ENCODE assay signal across 7 mouse cellular contexts in genomic region chr11:102445891-102446361, GRCm38 (mm10). TPM values are rescaled to one million over a fixed set of nuclear protein-coding genes. Genes with fewer than 3 reads are reported as not detected.
DNase-seq lines count a peak whose midpoint lies in the region; ATAC-seq lines count a peak whose summit lies in the region.

No protein-coding gene starts in this region.

- peak overlapping the region; percentile 99 for H3K9ac ChIP-seq in embryonic facial prominence, embryonic 12.5 days
- H3K9ac ChIP-seq in liver, embryonic 13.5 days = no peak overlapping the region

- ATAC-seq in megakaryocyte, adult 5-6 weeks (ENCODE audit: poor library complexity, severe bottlenecking) = no peak
- ATAC-seq in embryonic facial prominence, embryonic 12.5 days (ENCODE audit: insufficient number of reproducible peaks, insufficient read depth, low FRiP score, low TSS enrichment) = no peak
- no peak for ATAC-seq in liver, embryonic 13.5 days (ENCODE audit: low read depth)

- 6% methylated on average over 7 of the region's 7 CpGs for WGBS in embryonic facial prominence, embryonic 12.5 days
- 31% methylated on average over 7 of the region's 7 CpGs for WGBS in liver, embryonic 13.5 days (ENCODE audit: insufficient replicate concordance)

- peaks cover 67% of the 10 kb centered on the region for H3K27me3 ChIP-seq in megakaryocyte, embryonic 14.5 days (replicated peaks)
- peaks cover 8% of the 10 kb centered on the region for H3K27me3 ChIP-seq in embryonic facial prominence, embryonic 12.5 days
- peaks cover 81% of the 10 kb centered on the region for H3K27me3 ChIP-seq in liver, embryonic 13.5 days

- H3K9me3 ChIP-seq in megakaryocyte, embryonic 14.5 days = no peaks in the 10 kb centered on the region
- no peaks in the 10 kb centered on the region for H3K9me3 ChIP-seq in embryonic facial prominence, embryonic 12.5 days
- H3K9me3 ChIP-seq in liver, embryonic 13.5 days (replicated peaks) = no peaks in the 10 kb centered on the region

- peak; percentile 80 for DNase-seq in heart, postnatal 4 days
- DNase-seq in liver, embryonic 13.5 days = no peak
- no peak for DNase-seq in adipocyte (ENCODE audit: low spot score)
- no peak for DNase-seq in layer of hippocampus, adult 8-10 months (ENCODE audit: low spot score in 2 of 2)

- peak overlapping the region; percentile 95 for H3K4me3 ChIP-seq in megakaryocyte, embryonic 14.5 days (replicated peaks)
- peak overlapping the region; percentile 79 for H3K4me3 ChIP-seq in embryonic facial prominence, embryonic 12.5 days
- peak overlapping the region; percentile 65; the same call in 1 of the 2 replicates for H3K4me3 ChIP-seq in liver, embryonic 13.5 days (replicated peaks)

- H3K4me1 ChIP-seq in megakaryocyte, embryonic 14.5 days = peaks cover 46% of the 10 kb centered on the region
- peaks cover 35% of the 10 kb centered on the region for H3K4me1 ChIP-seq in embryonic facial prominence, embryonic 12.5 days
- H3K4me1 ChIP-seq in liver, embryonic 13.5 days (replicated peaks) = peaks cover 29% of the 10 kb centered on the region

- no peaks in the 10 kb centered on the region for H3K36me3 ChIP-seq in megakaryocyte, embryonic 14.5 days (replicated peaks; ENCODE audit: low read length)
- peaks cover 26% of the 10 kb centered on the region for H3K36me3 ChIP-seq in embryonic facial prominence, embryonic 12.5 days
- no peaks in the 10 kb centered on the region for H3K36me3 ChIP-seq in liver, embryonic 13.5 days

- H3K27ac ChIP-seq in embryonic facial prominence, embryonic 12.5 days = peak overlapping the region; percentile 97
- peak overlapping the region; percentile 53; the same call in 1 of the 2 replicates for H3K27ac ChIP-seq in liver, embryonic 13.5 days

- peak overlapping the region; percentile 91 for H3K4me2 ChIP-seq in embryonic facial prominence, embryonic 12.5 days (replicated peaks)
- peak overlapping the region; percentile 85 for H3K4me2 ChIP-seq in liver, embryonic 13.5 days

RNA-seq across cellular contexts. Expression of gene Fam171a2, which starts 1.6 kb away (rescaled TPM):
- 1.7 and 1.8 TPM in 2 replicates for polyA plus RNA-seq in megakaryocyte, embryonic 14.5 days (2012; ENCODE audit: insufficient read depth, low replicate concordance)
- total RNA-seq in megakaryocyte, adult 5-6 weeks (2015) = 0.09 TPM in 1 of 2 replicates, not detected in the other
- not detected in 2 replicates for total RNA-seq in megakaryocyte, adult 5-6 weeks (2017)
- 13.5 and 15.3 TPM in 2 replicates for polyA plus RNA-seq in embryonic facial prominence, embryonic 12.5 days (2016; fragmentation: Nextera tagmentation; extraction: Ambion mirVana)
- total RNA-seq in heart, postnatal 4 days (2021) = 10 to 100 TPM; 30.2 to 30.5 TPM
- 0.25 and 0.41 TPM in 2 replicates for polyA plus RNA-seq in liver, embryonic 13.5 days (2015; fragmentation: Nextera tagmentation; extraction: Ambion mirVana)
- total RNA-seq in layer of hippocampus, adult 8-10 months (2022) = 10 to 100 TPM; 77.6 to 94.7 (median 85.7) TPM

RNA-seq across cellular contexts. Expression of gene Grn, which starts 15.8 kb away (rescaled TPM):
- polyA plus RNA-seq in megakaryocyte, embryonic 14.5 days (2012; ENCODE audit: insufficient read depth, low replicate concordance) = 44.1 and 152 TPM in 2 replicates
- total RNA-seq in megakaryocyte, adult 5-6 weeks (2015) = 509 and 566 TPM in 2 replicates
- 201 and 225 TPM in 2 replicates for total RNA-seq in megakaryocyte, adult 5-6 weeks (2017)
- polyA plus RNA-seq in embryonic facial prominence, embryonic 12.5 days (2016; fragmentation: Nextera tagmentation; extraction: Ambion mirVana) = 116 and 126 TPM in 2 replicates
- total RNA-seq in heart, postnatal 4 days (2021) = 100 to 1,000 TPM; 141 to 144 TPM
- polyA plus RNA-seq in liver, embryonic 13.5 days (2015; fragmentation: Nextera tagmentation; extraction: Ambion mirVana) = 59.5 and 63.3 TPM in 2 replicates
- 100 to 1,000 TPM in 2 of 4 experiments, 10 to 100 TPM in 2; 61.9 to 191 (median 114) TPM for total RNA-seq in layer of hippocampus, adult 8-10 months (2022)

RNA-seq across cellular contexts. Expression of gene Itga2b, which starts 24.0 kb away (rescaled TPM):
- 3,342 and 4,614 TPM in 2 replicates for polyA plus RNA-seq in megakaryocyte, embryonic 14.5 days (2012; ENCODE audit: insufficient read depth, low replicate concordance)
- 13.2 and 16.0 TPM in 2 replicates for total RNA-seq in megakaryocyte, adult 5-6 weeks (2015)
- 13.2 and 17.9 TPM in 2 replicates for total RNA-seq in megakaryocyte, adult 5-6 weeks (2017)
- 6.8 and 8.3 TPM in 2 replicates for polyA plus RNA-seq in embryonic facial prominence, embryonic 12.5 days (2016; fragmentation: Nextera tagmentation; extraction: Ambion mirVana)
- total RNA-seq in heart, postnatal 4 days (2021) = 1 to 10 TPM; 4.2 to 5.4 TPM
- 41.8 and 45.1 TPM in 2 replicates for polyA plus RNA-seq in liver, embryonic 13.5 days (2015; fragmentation: Nextera tagmentation; extraction: Ambion mirVana)
- total RNA-seq in layer of hippocampus, adult 8-10 months (2022) = 1 to 10 TPM; 1.1 to 3.2 (median 2.7) TPM

RNA-seq across cellular contexts. Expression of gene Slc25a39, which starts 38.2 kb away (rescaled TPM):
- 164 and 165 TPM in 2 replicates for polyA plus RNA-seq in megakaryocyte, embryonic 14.5 days (2012; ENCODE audit: insufficient read depth, low replicate concordance)
- total RNA-seq in megakaryocyte, adult 5-6 weeks (2015) = 41.5 and 47.5 TPM in 2 replicates
- total RNA-seq in megakaryocyte, adult 5-6 weeks (2017) = 20.5 and 22.8 TPM in 2 replicates
- 188 and 189 TPM in 2 replicates for polyA plus RNA-seq in embryonic facial prominence, embryonic 12.5 days (2016; fragmentation: Nextera tagmentation; extraction: Ambion mirVana)
- total RNA-seq in heart, postnatal 4 days (2021) = 100 to 1,000 TPM; 161 to 165 TPM
- 388 and 390 TPM in 2 replicates for polyA plus RNA-seq in liver, embryonic 13.5 days (2015; fragmentation: Nextera tagmentation; extraction: Ambion mirVana)
- total RNA-seq in layer of hippocampus, adult 8-10 months (2022) = 10 to 100 TPM; 62.0 to 72.4 (median 64.6) TPM

RNA-seq across cellular contexts. Expression of gene Rundc3a, which starts 52.7 kb away (rescaled TPM):
- polyA plus RNA-seq in megakaryocyte, embryonic 14.5 days (2012; ENCODE audit: insufficient read depth, low replicate concordance) = 3.8 and 6.6 TPM in 2 replicates
- total RNA-seq in megakaryocyte, adult 5-6 weeks (2015) = not detected in 2 replicates
- not detected in 2 replicates for total RNA-seq in megakaryocyte, adult 5-6 weeks (2017)
- polyA plus RNA-seq in embryonic facial prominence, embryonic 12.5 days (2016; fragmentation: Nextera tagmentation; extraction: Ambion mirVana) = 15.9 and 20.4 TPM in 2 replicates
- total RNA-seq in heart, postnatal 4 days (2021) = 1 to 10 TPM in 1 of 2 experiments, under 1 TPM in 1; 0.50 to 1.9 TPM
- 1.5 and 1.7 TPM in 2 replicates for polyA plus RNA-seq in liver, embryonic 13.5 days (2015; fragmentation: Nextera tagmentation; extraction: Ambion mirVana)
- 100 to 1,000 TPM; 420 to 453 (median 428) TPM for total RNA-seq in layer of hippocampus, adult 8-10 months (2022)

Comparison
In these comparisons a context has a peak if more than half of its experiments do, and no peak if none do; other contexts are left out.
1. RNA of gene Fam171a2, which starts 1.6 kb away (total RNA-seq): 77.6 to 94.7 TPM in layer of hippocampus, adult 8-10 months and 30.2 to 30.5 TPM in heart, postnatal 4 days; 0.09 TPM in megakaryocyte, adult 5-6 weeks; every median in the first group is over 10 times any median in the second.
2. Peak in every context shown above with its lines, with median percentiles within 50 percentile points of each other: H3K4me3 ChIP-seq.